Mouse (Mus musculus) liver, postnatal 0 days (tissue): ENCODE results near the gene Rpp25l.

Source experiments
- CTCF ChIP-seq: sonication (generic); IDR thresholded peaks from 2 replicates; pipeline ENCODE4 v1.5.1; 2016; ENCODE audit warnings: antibody characterized with exemption, low read depth
- EP300 ChIP-seq: IDR thresholded peaks from 2 replicates; pipeline ENCODE4 v1.6.1; 2016; ENCODE audit warnings: antibody characterized with exemption, low read depth, mild to moderate bottlenecking

DNA sequence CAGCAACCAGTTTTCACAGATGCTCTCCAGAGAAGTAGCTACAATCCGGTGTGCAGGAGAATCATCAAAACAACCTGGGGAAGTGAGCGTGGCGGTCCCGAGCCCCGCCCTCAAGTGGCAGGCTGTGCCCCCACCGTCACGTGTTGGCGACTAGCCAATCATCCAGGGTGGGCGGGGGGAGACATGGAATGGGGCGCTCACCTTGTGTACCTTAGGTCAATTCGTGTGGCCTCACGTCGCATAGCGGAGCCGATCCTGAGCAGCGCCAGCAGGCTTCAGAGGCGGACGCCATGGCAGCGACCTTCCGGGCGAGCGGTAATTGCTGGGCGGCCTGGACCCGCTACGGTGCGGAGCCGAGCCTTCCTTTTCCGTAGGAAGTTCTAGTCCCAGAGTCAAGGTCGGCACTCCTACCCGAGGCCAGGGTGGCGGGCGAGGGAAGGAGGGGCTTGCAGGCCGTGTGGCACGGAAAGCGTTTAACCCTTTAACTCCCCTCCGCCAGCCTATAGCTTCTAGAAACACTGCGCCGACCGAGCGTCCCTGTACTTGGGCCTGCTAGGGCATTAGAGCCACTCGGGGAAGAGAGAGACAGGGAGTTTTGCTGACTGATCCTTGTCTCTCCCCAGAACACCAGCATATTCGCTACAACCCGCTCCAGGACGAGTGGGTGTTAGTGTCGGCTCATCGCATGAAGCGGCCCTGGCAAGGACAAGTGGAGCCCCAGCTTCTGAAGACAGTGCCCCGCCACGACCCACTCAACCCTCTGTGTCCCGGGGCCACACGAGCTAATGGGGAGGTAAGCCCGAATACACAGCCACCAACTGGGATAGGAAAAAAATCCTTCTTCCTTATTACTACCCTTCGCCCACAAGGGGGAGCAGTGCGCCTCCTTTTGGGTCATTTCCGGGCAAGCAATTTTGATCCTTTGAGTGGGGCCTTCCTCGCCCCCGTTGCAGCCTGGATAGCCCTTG is 42.3 kb upstream of the Rpp25l start, which contains the start of gene Sigmar1:
- TF ChIP-seq CTCF (peak; percentile 90), EP300 (no peak; the same call in 1 of the 2 replicates)
